Mouse (Mus musculus): ENCODE measurements around the gene Btbd9.

Btbd9 gene

GRCm38 (mm10) chr17:30336280-30336679 lies 240.0 kb downstream of the Btbd9 start:
- no peak for DNase-seq (ENCODE audit: low spot score in 2 of 2)

GRCm38 (mm10) chr17:30335746-30336145 lies 240.5 kb downstream of the Btbd9 start:
- no peak for DNase-seq (ENCODE audit: low spot score in 2 of 2)

- DNase-seq (ENCODE audit: low spot score in 2 of 2): no peak
Measured at GRCm38 (mm10) chr17:30334257-30334656, 242.0 kb downstream of the Btbd9 start.

- no peak for DNase-seq (ENCODE audit: low spot score in 2 of 2)
Measured at GRCm38 (mm10) chr17:30333136-30333535, 243.2 kb downstream of the Btbd9 start.

- DNase-seq (ENCODE audit: low spot score in 2 of 2): no peak
Measured at GRCm38 (mm10) chr17:30331380-30331779, 244.9 kb downstream of the Btbd9 start.

GRCm38 (mm10) chr17:30329531-30329930 lies 246.8 kb downstream of the Btbd9 start:
- DNase-seq (ENCODE audit: low spot score in 2 of 2): no peak

GRCm38 (mm10) chr17:30328924-30329323 lies 247.4 kb downstream of the Btbd9 start:
- DNase-seq (ENCODE audit: low spot score in 2 of 2): no peak

GRCm38 (mm10) chr17:30326906-30327305 lies 249.4 kb downstream of the Btbd9 start:
- no peak for DNase-seq (ENCODE audit: low spot score in 2 of 2)

GRCm38 (mm10) chr17:30320301-30320700 lies 256.0 kb downstream of the Btbd9 start:
- DNase-seq (ENCODE audit: low spot score in 2 of 2): no peak

- DNase-seq (ENCODE audit: low spot score in 2 of 2): no peak
Measured at GRCm38 (mm10) chr17:30312688-30313087, 263.6 kb downstream of the Btbd9 start.

GRCm38 (mm10) chr17:30309627-30310026 lies 266.7 kb downstream of the Btbd9 start:
- no peak for DNase-seq (ENCODE audit: low spot score in 2 of 2)

GRCm38 (mm10) chr17:30308889-30309288 lies 267.4 kb downstream of the Btbd9 start:
- no peak for DNase-seq (ENCODE audit: low spot score in 2 of 2)

- DNase-seq (ENCODE audit: low spot score in 2 of 2): no peak
Measured at GRCm38 (mm10) chr17:30308317-30308716, 268.0 kb downstream of the Btbd9 start.

- no peak for DNase-seq (ENCODE audit: low spot score in 2 of 2)
Measured at GRCm38 (mm10) chr17:30307168-30307567, 269.1 kb downstream of the Btbd9 start.

- no peak for DNase-seq (ENCODE audit: low spot score in 2 of 2)
Measured at GRCm38 (mm10) chr17:30304766-30305165, 271.5 kb downstream of the Btbd9 start.

- DNase-seq (ENCODE audit: low spot score in 2 of 2): peak; percentile 3 to 12
Measured at GRCm38 (mm10) chr17:30301338-30301737, 274.9 kb downstream of the Btbd9 start.

GRCm38 (mm10) chr17:30297432-30297831 lies 278.9 kb downstream of the Btbd9 start:
- no peak for DNase-seq (ENCODE audit: low spot score in 2 of 2)

GRCm38 (mm10) chr17:30296069-30296468 lies 280.2 kb downstream of the Btbd9 start:
- no peak for DNase-seq (ENCODE audit: low spot score in 2 of 2)

GRCm38 (mm10) chr17:30292666-30293065 lies 283.6 kb downstream of the Btbd9 start:
- no peak for DNase-seq (ENCODE audit: low spot score in 2 of 2)

GRCm38 (mm10) chr17:30285641-30286040 lies 290.6 kb downstream of the Btbd9 start:
- DNase-seq (ENCODE audit: low spot score in 2 of 2): no peak

GRCm38 (mm10) chr17:30283460-30284050 lies 292.7 kb downstream of the Btbd9 start:
- no peak for DNase-seq (ENCODE audit: low spot score in 2 of 2)

GRCm38 (mm10) chr17:30283001-30283400 lies 293.3 kb downstream of the Btbd9 start:
- no peak for DNase-seq (ENCODE audit: low spot score in 2 of 2)

GRCm38 (mm10) chr17:30280323-30281118 lies 295.8 kb downstream of the Btbd9 start:
- DNase-seq (ENCODE audit: low spot score in 2 of 2): no peak

All from heart, adult 9 months (tissue).